Mouse (Mus musculus) right cerebral cortex, postnatal 14 days (tissue): ENCODE measurements around the gene Serpine3.
"Not testable (repeated sequence)": the region's sequence is repeated elsewhere in the genome, so short reads cannot be mapped to it uniquely, and the experiment has no call there.

Experiments used
- DNase-seq: peaks from one replicate; pipeline ENCODE4 v3.0.0; 2022

The Serpine3 gene

DNA sequence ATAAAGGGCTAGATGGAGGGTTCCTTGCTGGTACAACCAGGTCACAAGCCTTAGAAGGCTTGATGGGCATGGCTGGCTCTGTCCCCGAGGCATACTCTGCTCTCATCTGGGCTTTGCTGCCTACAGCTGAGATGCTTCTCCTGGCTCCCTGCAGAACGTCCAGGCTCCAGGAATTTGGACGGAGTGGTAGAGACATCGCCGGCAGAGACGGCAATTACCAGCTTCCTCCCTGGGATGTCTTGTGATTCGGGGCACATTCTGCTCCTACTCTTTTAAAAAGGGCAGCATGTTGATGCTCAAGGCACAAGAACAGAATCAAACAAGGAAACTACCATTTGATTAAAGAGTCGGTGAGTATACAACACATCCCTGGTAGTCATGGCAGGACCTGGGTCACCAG, at the start of gene Serpine3:
Serpine3 (plus strand) TSS at position 301 of the 400 bp plus-strand sequence.
- no peak for DNase-seq

DNA sequence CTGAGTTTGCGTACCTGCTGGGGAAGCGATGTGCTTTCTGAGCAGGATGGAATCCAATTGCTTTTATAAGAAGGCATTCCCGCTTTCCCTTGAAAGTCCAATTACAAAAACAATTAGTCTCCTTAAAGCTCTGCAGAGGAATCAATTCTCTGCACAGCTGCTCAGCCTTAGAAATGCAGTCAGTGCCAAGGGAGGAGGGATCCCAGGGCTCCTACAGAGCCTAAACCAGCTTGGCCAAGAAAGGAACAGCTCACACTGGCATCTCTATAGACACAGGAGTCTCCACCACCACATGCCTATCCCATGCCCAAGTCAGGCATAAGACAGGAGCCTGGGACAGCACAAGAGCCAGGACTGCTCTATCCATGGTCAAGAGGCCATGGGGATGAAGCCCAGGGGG, 41.1 kb upstream of the Serpine3 start:
- DNase-seq, result no peak

DNA sequence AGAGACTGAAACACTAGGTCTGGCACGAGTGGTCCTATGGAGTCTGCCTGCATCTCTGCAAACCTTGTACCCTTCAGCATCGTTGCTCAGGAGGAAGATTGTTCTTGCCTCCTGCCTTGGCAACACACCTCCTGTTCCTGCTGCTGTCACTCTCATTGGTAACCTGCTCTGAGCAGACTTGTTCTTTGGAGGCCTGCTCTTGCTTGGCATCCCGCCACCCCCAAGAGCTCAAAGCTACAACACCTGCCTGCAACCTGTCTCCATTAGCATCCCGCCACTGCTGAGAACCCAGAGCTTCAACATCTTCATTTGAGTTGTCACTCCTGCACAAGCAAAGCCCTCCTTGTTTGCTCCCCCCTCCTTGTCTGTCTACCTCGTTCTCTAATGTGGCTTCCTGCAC, 35.5 kb upstream of the Serpine3 start:
- no peak for DNase-seq

DNA sequence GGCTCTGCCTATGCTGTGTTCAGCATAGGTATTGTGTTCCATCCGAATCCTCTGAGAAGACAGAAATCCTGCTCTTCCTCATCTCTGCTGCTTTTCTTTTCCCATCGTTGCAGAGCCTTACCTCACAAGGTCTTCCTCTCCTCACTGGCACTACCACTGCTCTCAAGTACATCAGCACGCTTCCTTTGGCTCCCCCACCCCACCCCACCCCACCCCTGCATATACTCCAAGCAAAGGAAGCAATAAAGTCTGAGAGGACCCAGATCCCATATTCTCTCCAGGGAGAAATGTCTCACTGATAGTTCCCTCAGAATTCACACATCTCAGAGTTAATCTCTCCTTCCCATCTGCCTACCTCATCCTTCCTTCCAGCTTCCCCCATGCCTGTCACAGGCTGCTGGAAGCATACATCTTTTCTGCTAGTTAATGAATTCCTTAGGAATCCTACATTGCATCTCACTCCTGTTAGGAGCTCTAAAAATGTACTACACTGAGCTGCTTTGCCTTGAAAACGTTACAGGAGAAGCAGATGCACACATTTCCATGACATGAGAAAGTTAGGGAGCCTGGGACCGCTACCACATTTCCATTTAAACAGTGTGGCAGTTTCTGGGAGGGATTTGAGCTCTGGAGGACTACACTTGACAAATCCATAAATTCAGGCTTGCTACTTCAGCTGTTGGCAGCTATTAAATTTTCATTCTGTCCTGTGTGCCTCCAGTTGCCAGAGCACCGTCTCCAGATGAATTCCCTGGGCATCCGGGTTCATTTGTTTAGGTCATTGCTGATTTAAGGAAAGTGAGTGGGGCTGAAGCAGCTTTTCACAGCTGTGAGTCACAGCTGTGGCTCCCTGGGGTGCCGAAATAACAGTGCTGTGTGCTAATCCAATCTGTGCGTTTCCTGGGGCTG, 25.8 kb upstream of the Serpine3 start:
- DNase-seq, result no peak

DNA sequence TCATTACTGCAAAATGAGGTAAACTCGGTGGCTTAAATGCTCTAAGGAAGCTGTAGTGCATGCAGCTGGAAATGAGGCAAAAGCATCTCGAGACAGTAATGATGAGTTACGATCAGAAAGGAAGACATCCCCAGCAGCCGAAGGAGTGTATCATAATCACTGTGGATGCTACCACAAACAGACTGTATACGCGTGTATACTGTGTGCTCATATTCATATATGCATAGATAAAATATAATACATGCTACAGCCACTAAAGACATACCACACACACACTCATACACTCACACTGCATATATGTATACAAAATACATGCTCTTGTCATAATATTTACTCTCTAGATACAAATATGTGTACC, 25.1 kb upstream of the Serpine3 start:
- DNase-seq, result no peak

DNA sequence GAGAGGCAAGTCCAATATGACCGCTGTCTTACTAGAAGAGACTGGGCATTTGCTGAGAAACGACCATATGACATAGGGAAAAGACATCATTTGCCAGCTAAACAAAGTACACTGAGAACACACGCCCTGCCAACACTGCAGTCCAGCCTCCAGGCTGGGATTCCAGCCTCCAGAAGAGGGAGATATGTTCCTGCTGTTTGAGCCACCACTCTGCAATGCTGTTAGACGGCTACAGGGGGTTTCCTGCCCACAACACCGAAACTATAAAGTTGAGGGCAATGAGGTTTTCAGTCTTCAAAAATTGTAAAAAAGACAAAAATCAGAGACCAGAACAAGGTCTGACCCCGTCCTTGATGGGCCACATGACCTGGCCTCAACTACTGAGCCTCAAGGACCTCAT, 24.4 kb upstream of the Serpine3 start:
- no peak for DNase-seq

DNA sequence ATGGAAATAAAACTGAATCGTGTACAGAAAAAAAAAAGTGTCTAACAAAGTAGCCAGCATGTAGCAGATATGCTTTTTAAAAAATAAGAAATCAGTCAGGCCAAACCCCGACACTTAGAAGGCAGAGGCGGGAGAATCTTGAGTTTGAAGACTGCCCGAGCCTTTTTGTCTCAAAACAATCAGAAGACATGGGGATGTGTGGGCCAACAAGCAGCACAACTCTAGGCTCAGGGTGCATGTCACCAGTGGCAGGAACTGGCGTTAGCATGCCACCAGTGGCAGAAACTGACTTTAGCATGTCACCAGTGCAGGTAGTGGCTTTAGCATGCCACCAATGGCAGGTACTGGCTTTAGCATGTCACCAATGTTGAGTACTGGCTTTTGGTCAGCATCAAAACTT, 23.9 kb upstream of the Serpine3 start:
- DNase-seq, result no peak

DNA sequence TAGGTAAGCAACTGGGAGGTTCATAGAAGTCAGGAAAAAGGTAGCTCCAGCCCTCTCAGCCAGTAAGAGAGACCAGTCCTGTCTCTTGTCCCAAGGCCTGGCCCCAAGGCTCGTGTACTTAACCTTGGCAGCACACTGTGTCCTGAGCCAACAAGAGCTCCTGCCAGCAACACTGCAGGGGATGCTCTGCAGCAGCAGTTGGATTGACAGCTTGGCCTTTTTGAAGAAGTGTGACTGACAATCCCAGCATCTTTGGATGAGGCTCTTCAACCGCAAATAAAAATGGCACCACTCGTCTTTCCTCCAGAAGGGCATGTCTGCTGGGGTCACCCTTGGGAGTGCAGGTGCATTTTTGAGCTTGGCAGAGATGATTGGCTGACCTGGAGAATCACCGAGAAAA, 23.1 kb upstream of the Serpine3 start:
- no peak for DNase-seq

DNA sequence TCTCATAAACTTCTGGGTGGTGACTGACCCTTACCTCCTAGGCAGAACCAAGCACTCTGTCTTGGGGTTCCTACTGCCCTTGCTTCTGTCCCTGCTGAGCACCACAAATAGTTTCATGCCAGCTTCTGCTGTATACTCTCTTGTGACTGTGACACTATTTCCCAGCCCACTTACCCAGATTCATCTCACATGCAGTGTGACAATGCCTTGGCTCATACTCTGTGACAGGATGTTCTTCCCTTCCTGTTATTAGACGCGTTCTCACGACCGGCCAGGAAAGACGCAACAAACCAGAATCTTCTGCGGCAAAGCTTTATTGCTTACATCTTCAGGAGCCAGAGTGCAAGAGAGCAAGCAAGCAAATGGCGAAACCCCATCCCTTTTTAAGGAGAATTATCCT, 21.1 kb upstream of the Serpine3 start:
- not testable (repeated sequence) for DNase-seq

DNA sequence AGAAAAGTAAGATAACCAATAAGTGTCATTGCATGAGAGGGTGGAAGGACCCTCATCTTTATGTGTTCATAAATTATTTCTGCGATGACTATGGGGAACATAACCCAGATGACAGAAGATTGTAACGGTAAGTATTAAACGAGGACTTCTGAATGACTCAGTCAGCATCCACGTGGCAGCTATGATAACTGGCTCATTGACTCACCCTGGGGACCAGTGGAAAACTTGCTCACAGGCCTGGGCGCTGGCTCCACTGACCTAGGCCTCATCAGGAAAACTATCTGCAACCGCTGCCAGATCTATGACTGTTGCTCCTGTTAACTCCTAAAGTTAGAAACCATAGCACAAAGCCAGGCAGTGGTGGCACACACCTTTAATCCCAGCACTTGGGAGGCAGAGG, 15.1 kb upstream of the Serpine3 start:
- no peak for DNase-seq

DNA sequence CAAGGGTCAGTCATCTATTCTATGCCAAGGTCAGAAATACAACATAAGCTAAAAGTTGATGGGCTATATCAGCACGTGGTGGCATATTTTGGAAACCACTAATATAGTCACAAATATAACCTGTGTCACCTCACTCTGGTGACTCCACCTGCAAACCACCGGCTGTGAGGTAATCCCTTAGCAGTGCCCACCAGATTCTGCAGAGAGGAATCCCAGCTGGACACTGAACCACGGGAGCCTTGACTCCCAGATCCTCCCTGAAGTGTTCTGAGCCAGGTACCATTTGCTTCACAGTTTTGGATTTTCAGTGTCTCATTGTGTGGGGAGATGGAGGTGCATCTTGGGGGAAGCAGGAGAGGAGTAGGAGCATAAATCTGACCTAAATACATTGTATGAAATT, 13.1 kb upstream of the Serpine3 start:
- no peak for DNase-seq

DNA sequence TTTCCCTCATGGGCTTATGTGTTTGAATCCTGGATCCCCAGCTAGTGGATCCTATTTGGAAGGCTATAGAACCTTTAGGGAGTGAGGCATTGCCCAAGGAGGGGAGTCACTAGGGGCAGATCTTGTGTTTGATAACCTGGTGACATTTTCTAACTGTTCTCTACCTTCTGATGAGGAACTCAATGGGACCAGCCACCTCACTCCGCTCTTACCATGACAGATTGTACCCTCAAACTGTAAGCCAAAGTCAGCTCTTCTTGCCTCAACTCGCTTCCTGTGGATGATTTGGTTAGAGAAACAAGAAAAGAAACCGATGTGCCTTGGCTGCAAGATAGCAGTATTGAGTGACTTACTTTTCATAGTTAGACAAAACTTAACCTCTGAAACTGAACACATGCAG, 11.7 kb upstream of the Serpine3 start:
- no peak for DNase-seq

DNA sequence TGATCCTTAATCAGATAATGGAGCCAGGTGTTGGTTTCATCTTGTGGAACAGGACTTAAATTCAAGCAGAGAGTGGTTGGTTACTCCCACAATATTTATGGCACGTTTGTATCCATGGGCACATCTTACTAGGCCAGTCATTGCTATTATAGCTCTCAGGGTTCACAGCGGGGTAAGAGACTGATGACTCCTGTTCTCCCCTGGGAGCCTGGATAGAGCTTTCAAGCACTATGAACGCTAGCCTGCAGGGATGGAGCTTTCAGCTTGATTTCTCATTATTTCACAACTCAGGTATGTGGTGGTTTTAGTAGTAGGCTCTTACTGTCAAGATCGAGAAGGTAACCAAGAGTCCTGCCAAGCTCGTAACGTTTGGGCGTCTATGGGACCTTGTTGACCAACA, 7.5 kb upstream of the Serpine3 start:
- DNase-seq, result no peak

DNA sequence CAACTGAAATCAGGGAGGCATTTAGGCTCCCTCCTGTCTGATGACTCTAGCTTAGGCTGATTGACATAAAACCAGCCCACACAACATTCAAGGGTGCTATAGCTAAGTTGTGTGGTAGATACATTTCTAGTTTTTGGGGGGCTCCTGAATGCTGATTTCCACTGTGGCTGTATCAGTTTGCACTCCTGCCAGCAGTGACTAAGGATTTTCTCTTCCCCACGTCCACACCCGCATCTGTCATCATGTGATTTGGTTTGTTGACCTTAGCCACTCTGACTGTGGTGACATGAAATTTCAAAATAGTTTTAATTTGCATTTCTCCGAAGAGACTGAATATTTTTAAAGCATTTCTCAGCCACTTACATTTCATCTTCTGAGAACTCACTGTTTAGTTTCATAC, 6.0 kb upstream of the Serpine3 start:
- no peak for DNase-seq

DNA sequence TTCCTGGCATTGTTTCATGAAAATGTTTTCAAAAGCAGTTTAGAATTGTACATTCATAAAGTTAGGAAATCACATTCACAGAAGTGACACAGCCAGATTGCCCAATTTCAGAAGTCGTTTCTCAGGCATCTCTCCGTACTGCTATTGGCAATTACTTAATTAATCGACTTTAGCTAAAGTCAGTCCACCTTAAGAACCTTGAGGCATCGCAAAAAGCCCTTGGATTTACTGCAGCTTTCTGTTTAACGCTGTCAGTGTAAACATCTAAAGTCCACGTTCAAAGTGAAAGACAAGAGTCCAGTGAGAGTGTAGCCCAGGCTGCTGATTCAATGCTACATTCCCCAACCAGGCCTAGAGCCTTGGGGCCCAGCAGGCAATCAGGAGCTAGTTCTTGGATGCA, 1.1 kb upstream of the Serpine3 start:
- no peak for DNase-seq

DNA sequence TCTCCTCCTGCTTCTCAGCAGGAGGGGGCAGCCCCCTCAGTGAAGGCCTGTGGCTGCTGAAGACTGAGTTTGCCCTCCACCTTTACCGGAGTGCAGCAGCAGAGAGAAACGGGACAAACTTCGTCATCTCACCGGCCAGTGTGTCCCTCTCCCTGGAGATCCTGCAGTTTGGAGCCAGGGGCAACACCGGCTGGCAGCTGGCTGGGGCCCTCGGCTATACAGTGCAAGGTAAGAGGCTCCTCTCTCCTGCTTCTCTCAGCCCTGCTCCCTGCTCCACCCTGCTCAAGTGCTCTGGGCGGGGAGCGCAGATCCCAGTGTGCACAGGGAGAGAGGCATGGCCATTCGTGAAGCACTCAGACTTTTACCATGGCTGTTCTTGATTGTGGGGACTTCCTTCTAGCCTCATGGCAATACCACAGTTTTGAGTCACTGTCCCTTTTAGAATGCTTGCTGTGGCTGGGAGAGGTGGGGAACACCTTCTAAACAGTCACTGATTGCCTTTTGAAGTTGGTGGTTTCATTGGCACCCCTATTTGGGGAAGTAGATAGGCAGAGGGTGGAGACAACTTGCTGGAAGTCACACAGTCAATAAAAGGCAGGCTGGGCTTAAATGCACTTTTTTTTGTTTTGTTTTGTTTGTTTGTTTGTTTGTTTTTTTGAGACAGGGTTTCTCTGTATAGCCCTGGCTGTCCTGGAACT, 1.7 kb downstream of the Serpine3 start:
- DNase-seq, result no peak

DNA sequence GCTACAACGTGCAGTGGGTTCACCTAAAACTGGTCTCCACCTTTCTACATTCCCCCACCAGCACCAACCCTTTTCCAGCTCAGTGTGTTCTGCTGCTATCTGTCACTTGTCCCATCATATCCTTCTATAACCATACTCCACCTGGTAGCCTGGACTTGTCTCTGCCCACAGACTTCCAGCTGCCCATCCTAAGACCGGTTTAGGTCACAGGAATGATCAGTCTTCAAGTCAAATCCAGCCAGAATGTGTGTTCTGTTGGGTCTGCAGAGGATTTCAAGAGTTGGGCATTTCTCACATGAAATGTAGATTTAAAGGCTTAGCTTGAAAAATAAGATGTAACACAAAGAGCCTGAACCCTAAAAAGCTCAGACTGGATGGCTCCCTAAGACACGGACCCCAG, 10.2 kb downstream of the Serpine3 start:
- no peak for DNase-seq

DNA sequence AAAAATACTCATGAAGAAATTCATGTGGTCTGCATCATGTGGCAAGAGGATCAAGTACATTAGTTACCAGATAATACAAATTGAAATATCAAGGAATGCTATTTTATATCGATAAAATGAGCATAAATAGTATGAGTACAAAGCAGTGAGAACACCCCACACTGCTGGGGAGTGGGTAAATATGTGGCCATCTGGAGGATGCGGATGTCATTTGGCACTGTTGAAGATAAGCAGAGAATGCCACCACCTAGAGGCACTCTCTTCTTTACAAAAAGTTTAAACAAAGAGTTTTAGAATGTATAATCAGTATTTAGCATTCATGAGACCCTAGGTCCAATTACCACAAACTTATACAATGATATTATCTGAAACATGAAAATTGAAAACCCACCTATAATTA, 54.7 kb downstream of the Serpine3 start:
- no peak for DNase-seq

DNA sequence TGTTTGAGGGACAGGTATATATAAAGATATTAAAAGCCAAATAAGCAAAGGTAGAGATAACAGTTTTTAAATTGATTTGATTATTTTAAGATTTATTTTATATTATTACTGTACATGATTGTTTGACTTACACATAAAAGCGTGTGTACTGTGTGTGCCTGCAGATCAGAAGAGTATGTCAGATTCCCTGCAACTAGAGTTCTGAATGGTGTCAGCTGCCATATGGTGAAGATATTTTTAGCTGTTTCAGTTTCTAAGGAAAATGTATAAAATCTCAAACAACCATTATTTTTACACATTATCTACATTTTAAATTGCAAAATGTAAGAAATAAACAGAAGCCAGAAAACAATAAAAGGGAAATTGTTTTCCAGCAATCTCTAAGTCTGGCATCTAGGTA, 58.2 kb downstream of the Serpine3 start:
- no peak for DNase-seq

DNA sequence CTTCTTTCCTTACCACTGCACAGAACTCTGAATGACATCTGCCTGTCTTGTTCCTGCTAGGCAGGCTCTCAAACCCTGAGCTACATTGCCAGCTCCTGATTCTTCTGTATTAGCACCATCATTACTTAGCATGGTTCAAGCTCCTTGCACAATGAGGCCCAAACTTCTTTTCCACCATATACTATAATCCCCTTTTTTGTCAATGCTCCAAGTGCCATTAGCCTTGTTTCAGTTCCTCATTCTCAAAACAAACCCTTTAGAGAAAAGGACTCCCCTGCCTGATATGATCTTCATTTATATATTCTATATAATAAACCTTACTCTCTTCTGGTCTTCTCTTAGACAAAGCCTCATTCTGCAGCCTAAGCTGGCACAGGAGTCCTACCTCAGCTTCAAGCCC, 61.1 kb downstream of the Serpine3 start:
- no peak for DNase-seq

DNA sequence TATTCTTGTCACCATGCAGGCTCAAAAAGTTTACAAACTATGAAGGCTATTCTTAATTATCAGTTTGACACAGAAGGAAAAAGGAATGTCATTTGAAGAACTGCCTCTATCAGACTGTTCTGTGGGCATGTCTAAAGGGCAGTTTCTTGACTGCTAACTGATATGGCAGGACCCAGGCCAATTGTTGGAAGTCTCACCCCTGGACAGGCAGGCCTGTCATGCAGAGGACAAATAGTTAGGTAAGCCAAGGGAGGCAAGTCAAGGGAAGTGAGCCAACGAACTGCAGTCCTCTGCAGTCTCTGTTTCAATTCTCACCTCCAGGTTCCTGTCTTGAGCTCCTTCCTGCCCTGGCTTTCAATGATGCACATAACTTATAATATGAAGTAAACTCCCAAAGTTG, 68.4 kb downstream of the Serpine3 start:
- DNase-seq, result no peak

DNA sequence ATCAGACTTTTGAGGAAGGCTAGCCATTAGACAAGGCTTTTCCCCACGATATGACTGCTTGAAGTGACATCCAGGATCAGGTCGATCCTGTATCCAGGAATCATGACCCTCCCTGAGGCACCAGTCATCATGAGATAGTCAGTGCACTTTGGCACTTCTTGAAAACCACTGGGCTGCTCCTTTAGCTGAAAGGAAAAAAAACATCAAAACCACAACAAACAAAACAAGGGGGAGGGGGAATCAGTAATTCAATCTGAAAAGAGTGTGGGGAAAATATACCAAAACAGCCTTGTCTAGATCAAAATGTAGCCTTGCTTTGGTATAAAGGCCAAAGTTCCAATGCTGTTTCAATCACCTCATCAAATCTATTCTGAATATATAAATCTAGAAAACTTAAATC, 70.2 kb downstream of the Serpine3 start:
- no peak for DNase-seq

DNA sequence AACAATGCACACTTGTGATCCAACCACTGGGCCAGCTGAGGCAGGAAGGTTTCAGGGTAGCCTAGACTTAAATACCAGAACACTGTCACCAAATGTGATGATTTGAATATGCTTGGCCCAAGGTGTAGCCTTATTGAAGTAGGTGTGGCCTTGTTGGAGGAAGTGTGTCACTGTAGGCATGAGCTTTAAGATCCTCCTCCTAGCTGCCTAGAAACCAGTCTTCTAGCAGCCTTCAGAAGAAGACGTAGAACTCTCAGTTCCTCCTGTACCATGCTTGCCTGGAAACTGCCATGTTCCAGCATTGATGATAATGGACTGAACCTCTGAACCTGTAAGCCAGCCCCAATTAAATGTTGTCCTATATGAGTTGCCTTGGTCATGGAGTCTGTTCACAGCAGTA, 72.2 kb downstream of the Serpine3 start:
- DNase-seq, result no peak
